Mouse (Mus musculus): ENCODE measurements around the gene Ldlrad3. TPM values are rescaled to one million over a fixed set of nuclear protein-coding genes. Genes with fewer than 3 reads are reported as not detected.

Gene Ldlrad3
- polyA plus RNA-seq, 1 experiment, result 15.5 TPM

GRCm38 (mm10) chr2:102072859-102073258 lies 113.3 kb downstream of the Ldlrad3 start:
- Histone ChIP-seq H3K36me3 (ENCODE audit: control insufficient read depth, insufficient read depth) (no peaks in the 10 kb centered on the region), H3K79me2 (ENCODE audit: control insufficient read depth, insufficient read depth) (peaks cover 8% of the 10 kb centered on the region), H3K4me3 (ENCODE audit: insufficient read depth, poor library complexity, severe bottlenecking) (no peak overlapping the region), H3ac (ENCODE audit: control insufficient read depth, insufficient read length, low read depth) (no peak overlapping the region), H3K79me3 (ENCODE audit: low read depth) (no peaks in the 10 kb centered on the region), H3K27me3 (ENCODE audit: control insufficient read depth, insufficient read depth, insufficient read length) (no peaks in the 10 kb centered on the region)
- no peak for TF ChIP-seq MAX (IDR thresholded peaks at IDR 0.05)
- TF ChIP-seq CTCF (IDR thresholded peaks at IDR 0.05; ENCODE audit: control insufficient read depth, insufficient read depth, insufficient read length), result no peak
- no peak for TF ChIP-seq USF1 (IDR thresholded peaks at IDR 0.05; ENCODE audit: low read depth)
- TF ChIP-seq FOSL1 (IDR thresholded peaks at IDR 0.05; ENCODE audit: insufficient read depth, low read length, poor library complexity, severe bottlenecking), result no peak
- TF ChIP-seq CEBPB (IDR thresholded peaks at IDR 0.05; ENCODE audit: low read depth), result no peak
- no peak for TF ChIP-seq MYOG (IDR thresholded peaks at IDR 0.05; ENCODE audit: control insufficient read depth, extremely low read depth, insufficient read length)
- no peak for TF ChIP-seq MYOD1 (IDR thresholded peaks at IDR 0.05; ENCODE audit: control insufficient read depth, insufficient read length, low read depth)

DNA sequence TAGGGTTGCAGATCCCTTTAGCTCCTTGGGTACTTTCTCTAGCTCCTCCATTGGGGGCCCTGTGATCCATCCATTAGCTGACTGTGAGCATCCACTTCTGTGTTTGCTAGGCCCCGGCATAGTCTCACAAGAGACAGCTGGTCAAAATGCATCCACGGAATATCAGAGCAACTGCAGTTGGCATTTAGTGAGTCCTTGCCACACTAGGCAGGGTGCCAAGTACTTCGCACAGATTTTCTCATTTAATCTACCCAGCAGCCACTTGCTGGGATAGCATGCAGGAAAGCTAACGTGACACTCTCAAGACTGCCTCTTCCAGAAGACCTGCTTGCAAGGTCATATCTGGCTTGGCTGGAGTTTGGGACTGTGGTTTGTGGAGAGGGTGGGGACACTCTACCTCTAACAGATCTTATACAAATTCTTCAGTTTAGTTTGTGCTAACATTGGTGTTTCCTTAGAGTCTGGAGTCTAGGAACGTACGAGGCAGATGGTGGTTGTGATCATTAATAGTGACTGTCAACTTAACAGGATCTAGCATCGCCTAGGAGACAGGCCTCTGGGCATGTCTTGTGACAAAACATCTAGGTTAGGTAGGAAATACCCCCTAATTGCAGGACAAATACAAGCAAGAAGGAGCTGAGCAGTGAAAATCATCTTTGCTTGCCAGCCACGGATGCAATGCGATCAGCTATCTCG lies 115.0 kb downstream of the Ldlrad3 start:
- no peak overlapping the region for H3K4me3 ChIP-seq (ENCODE audit: insufficient read depth, poor library complexity, severe bottlenecking)
- no peaks in the 10 kb centered on the region for H3K79me3 ChIP-seq (ENCODE audit: low read depth)
- TF ChIP-seq MAX (IDR thresholded peaks at IDR 0.05) (no peak), USF1 (IDR thresholded peaks at IDR 0.05; ENCODE audit: low read depth) (no peak), MYOG (IDR thresholded peaks at IDR 0.05; ENCODE audit: control insufficient read depth, extremely low read depth, insufficient read length) (no peak)
- H3K36me3 ChIP-seq (ENCODE audit: control insufficient read depth, insufficient read depth), result no peaks in the 10 kb centered on the region
- H3ac ChIP-seq (ENCODE audit: control insufficient read depth, insufficient read length, low read depth), result no peak overlapping the region
- peaks cover 8% of the 10 kb centered on the region for H3K79me2 ChIP-seq (ENCODE audit: control insufficient read depth, insufficient read depth)
- H3K27me3 ChIP-seq (ENCODE audit: control insufficient read depth, insufficient read depth, insufficient read length), result no peaks in the 10 kb centered on the region

- Histone ChIP-seq H3K79me3 (ENCODE audit: low read depth) (no peaks in the 10 kb centered on the region), H3ac (ENCODE audit: control insufficient read depth, insufficient read length, low read depth) (no peak overlapping the region), H3K4me3 (ENCODE audit: insufficient read depth, poor library complexity, severe bottlenecking) (no peak overlapping the region), H3K27me3 (ENCODE audit: control insufficient read depth, insufficient read depth, insufficient read length) (no peaks in the 10 kb centered on the region), H3K36me3 (ENCODE audit: control insufficient read depth, insufficient read depth) (peaks cover 22% of the 10 kb centered on the region), H3K79me2 (ENCODE audit: control insufficient read depth, insufficient read depth) (no peaks in the 10 kb centered on the region)
- TF ChIP-seq MYOG (IDR thresholded peaks at IDR 0.05; ENCODE audit: control insufficient read depth, extremely low read depth, insufficient read length) (no peak), MAX (IDR thresholded peaks at IDR 0.05) (no peak), CTCF (IDR thresholded peaks at IDR 0.05; ENCODE audit: control insufficient read depth, insufficient read depth, insufficient read length) (no peak), CEBPB (IDR thresholded peaks at IDR 0.05; ENCODE audit: low read depth) (no peak), MYOD1 (IDR thresholded peaks at IDR 0.05; ENCODE audit: control insufficient read depth, insufficient read length, low read depth) (no peak), FOSL1 (IDR thresholded peaks at IDR 0.05; ENCODE audit: insufficient read depth, low read length, poor library complexity, severe bottlenecking) (no peak), USF1 (IDR thresholded peaks at IDR 0.05; ENCODE audit: low read depth) (no peak)
Observed at GRCm38 (mm10) chr2:102064826-102065441, 121.3 kb downstream of the Ldlrad3 start.

DNA sequence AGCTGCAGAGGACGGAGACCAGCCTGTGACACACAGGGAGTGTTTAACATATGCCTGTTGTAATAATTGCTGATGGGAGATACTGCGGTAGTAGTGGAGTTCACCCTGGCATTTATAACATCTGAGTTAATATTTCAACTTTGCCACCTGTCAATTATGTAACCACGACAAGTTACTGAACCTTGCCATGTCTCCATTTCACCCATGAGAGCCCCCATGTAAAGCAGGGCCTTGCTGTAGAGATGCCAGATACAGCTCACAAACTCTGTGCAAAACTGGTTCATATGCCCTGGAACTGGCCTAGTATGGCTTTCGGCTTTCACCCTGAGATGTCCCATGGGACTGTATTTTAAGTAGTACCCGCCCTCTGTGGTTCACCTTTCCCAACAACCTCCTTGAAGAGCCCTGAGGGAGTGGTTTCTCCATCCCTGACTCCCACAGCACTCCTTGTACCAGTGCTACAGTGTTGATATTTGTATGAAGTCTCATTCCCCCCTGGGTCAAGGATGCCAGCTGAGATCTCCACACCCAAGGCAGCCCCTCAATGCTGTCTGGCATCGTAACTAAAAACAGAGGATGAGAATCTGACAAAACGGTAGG lies 122.2 kb downstream of the Ldlrad3 start:
- Histone ChIP-seq H3K27me3 (ENCODE audit: control insufficient read depth, insufficient read depth, insufficient read length) (no peaks in the 10 kb centered on the region), H3ac (ENCODE audit: control insufficient read depth, insufficient read length, low read depth) (no peak overlapping the region)
- TF ChIP-seq MYOD1 (IDR thresholded peaks at IDR 0.05; ENCODE audit: control insufficient read depth, insufficient read length, low read depth) (no peak), FOSL1 (IDR thresholded peaks at IDR 0.05; ENCODE audit: insufficient read depth, low read length, poor library complexity, severe bottlenecking) (no peak), MAX (IDR thresholded peaks at IDR 0.05) (no peak), CEBPB (IDR thresholded peaks at IDR 0.05; ENCODE audit: low read depth) (no peak), CTCF (IDR thresholded peaks at IDR 0.05; ENCODE audit: control insufficient read depth, insufficient read depth, insufficient read length) (no peak), USF1 (IDR thresholded peaks at IDR 0.05; ENCODE audit: low read depth) (no peak), MYOG (IDR thresholded peaks at IDR 0.05; ENCODE audit: control insufficient read depth, extremely low read depth, insufficient read length) (no peak)

DNA sequence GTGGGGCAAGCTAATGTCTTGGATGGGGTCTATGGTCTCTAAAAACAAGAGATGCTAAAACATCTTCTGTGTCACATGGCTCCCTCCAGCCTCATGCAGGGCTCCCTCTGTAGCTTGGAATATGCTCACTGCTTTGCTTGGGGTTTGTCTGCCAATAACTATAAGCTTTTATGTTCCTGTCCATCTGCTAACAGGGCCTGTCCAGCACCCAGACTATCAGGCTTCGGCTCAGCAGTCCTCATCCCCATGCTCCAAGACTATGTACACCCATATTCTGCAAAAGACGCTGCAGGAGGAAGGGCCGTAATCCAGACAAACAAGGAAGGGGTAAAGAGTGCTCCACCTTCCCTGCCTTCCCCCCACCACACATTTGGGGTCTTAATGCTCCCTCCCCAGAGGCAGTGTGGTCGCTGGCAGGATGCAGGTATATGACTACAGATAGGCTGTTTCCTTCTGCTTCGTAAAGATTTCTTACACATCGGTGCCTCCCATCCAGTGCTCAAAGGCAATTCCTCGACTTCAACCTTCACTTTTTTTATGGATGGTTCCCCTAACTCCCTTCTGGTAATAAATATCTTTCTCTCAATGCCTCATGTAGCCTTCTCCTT lies 123.2 kb downstream of the Ldlrad3 start:
- no peak overlapping the region for H3K4me3 ChIP-seq (ENCODE audit: insufficient read depth, poor library complexity, severe bottlenecking)
- H3K27me3 ChIP-seq (ENCODE audit: control insufficient read depth, insufficient read depth, insufficient read length), result no peaks in the 10 kb centered on the region
- TF ChIP-seq CTCF (IDR thresholded peaks at IDR 0.05; ENCODE audit: control insufficient read depth, insufficient read depth, insufficient read length), result no peak
- no peak for TF ChIP-seq FOSL1 (IDR thresholded peaks at IDR 0.05; ENCODE audit: insufficient read depth, low read length, poor library complexity, severe bottlenecking)
- TF ChIP-seq MYOD1 (IDR thresholded peaks at IDR 0.05; ENCODE audit: control insufficient read depth, insufficient read length, low read depth), result no peak
- no peak for TF ChIP-seq USF1 (IDR thresholded peaks at IDR 0.05; ENCODE audit: low read depth)
- no peak overlapping the region for H3ac ChIP-seq (ENCODE audit: control insufficient read depth, insufficient read length, low read depth)
- H3K79me2 ChIP-seq (ENCODE audit: control insufficient read depth, insufficient read depth), result no peaks in the 10 kb centered on the region
- H3K79me3 ChIP-seq (ENCODE audit: low read depth), result no peaks in the 10 kb centered on the region
- H3K36me3 ChIP-seq (ENCODE audit: control insufficient read depth, insufficient read depth), result peaks cover 34% of the 10 kb centered on the region

More for the DNA sequence above, 122.2 kb downstream of the Ldlrad3 start:
- Histone ChIP-seq H3K79me3 (ENCODE audit: low read depth) (no peaks in the 10 kb centered on the region), H3K4me3 (ENCODE audit: insufficient read depth, poor library complexity, severe bottlenecking) (no peak overlapping the region), H3K36me3 (ENCODE audit: control insufficient read depth, insufficient read depth) (peaks cover 27% of the 10 kb centered on the region), H3K79me2 (ENCODE audit: control insufficient read depth, insufficient read depth) (no peaks in the 10 kb centered on the region)
